Mouse (Mus musculus): ENCODE measurements around the gene Shld2.

The Shld2 gene

DNA sequence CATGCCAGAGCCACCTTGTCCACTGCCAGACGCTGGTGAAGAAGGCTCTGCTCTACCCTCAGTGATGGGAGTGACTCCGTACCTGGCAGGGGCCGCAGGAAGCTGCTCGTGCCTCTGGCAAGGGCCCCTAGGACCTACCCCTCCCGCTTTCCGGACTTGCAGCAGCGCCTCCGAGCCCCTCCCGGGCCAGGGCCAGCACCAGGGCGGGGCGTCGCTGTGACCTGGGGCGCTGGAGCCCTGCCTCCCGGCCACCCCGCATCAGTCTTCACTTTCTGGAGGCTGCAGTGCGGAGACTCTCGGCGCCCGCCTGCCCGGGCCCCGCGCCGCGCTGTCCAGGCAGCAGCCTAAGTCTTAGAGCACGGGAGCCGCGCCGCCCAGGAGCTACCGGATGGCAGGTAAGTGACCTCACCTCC is 90.5 kb downstream of the Shld2 start:
- no peak for DNase-seq (ENCODE audit: low spot score)

DNA sequence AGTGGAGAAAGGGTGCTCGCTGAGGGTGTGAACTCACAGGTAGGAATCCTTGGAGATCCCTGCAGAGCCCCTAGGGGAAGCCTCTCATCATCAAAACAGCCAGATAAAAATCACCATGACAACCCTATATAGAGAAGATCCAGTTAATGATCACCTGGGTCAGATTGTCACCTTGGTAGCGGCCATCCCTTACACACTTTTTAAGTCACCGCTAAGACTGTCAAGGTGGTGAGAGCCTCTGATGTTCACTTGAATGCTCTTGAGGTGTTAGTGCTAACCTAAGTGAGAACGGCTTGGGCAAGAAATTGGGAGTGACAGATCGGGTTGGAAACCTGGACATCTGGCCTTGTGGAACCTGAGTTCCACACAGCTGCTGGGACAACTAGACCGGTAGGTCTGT is 91.0 kb downstream of the Shld2 start, which contains the start of gene Syt15:
TSS of gene Syt15 (plus strand) at position 301 of the 400 bp plus-strand sequence.
- no peak for DNase-seq (ENCODE audit: low spot score)

DNA sequence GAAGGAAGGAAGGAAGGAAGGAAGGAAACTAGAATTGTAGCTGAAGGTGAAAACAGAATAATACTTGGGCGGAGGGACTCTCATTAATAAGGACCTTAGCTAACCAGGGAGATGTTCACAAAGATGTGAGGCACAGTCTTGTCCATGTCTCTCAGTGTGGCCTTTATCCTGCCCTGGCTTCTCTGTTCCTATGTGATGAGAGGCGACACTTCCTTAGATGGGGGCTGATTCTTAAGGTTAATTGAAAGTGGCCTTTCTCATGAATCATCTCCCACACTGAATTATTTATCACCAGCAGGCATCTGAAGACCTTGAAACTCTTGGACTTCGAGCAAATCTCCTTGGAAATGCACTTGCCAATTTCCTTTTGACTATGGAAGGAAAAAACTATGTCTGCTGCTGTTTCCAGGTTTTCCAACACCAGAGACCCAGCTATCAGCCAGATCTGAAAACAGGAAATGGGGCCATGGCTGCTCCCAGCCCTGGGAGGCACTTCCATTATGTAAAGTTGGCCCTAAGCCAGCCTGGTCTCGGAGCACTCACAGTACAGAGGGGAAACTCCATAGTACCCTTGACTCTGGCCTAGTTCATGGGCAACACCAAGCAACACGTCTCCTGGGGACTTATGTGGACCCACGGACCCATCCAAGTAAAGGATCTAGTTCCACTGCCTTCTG is 94.7 kb downstream of the Shld2 start:
- no peak for DNase-seq (ENCODE audit: low spot score)

DNA sequence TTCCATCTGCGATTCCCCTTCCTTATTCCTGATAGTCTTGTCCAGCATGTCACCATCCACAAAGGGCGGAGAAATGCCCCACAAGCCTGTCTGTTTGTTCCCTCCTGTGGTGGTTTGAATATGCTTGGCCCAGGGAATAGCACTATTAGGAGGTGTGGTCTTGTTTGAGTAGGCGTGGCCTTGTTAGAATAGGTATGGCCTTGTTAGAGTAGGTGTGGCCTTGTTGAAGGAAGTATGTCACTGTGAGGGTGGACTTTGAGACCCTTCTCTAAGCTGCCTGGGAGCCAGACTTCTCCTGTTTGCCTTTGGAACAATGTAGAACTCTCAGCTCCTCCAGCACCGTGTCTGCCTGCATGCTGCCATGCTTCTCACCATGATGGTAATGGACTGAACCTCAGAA is 100.4 kb downstream of the Shld2 start:
- DNase-seq (ENCODE audit: low spot score), result no peak

DNA sequence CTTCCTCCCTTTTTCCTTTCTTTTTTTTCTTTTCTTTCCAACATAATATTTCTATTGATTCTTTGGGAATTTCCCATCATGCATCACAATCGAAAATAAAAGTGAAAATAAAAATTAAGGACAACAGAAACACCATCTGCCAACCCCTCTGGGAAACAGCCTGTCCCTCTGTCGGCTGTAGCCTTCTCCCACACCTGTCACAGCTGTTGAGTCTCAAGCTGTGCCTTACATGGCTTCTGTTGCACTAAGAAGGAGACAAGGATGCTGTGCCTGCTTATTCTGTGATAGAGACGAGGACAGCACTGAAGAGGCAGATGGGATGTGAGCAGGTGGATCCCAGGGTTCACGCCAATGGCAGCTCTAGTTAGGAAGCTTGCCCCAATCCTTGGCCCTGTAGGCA is 101.2 kb downstream of the Shld2 start:
- no peak for DNase-seq (ENCODE audit: low spot score)

DNA sequence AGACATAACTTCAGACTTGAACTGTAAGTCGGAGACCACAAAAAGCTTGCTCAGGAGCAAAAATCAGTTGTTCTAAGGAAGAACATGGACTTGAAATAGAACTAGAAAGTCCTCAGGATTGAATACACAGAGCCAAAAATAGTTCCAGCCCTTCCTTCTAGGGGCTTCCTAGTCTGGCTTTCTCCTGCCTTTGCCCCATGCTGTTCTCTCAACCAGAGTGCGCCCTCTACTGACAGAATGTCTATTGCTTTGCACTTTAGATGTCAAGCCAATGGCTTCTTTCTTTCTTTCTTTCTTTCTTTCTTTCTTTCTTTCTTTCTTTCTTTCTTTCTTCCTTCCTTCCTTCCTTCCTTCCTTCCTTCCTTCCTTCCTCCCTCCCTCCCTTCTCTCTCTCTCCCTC is 101.6 kb downstream of the Shld2 start:
- DNase-seq (ENCODE audit: low spot score), result no peak

DNA sequence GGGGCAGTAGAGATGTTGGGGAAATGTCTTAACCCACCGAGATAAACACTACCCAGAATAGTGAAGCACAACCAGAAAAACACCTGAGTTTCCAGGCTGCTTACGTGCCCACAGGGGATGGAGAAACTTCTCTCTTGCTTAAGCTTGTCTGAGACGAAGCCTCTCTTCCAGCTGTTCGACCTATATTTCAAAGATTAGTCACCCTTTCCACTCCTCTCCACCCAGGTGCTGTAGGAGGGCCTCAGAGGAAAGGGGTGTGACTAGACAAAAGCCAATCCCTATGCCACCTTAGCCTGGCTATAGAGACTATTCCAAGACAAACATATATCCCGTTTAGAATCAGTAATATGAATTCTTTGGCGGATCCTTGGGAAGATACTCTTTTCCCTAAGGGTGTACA is 102.3 kb downstream of the Shld2 start:
- no peak for DNase-seq (ENCODE audit: low spot score)

DNA sequence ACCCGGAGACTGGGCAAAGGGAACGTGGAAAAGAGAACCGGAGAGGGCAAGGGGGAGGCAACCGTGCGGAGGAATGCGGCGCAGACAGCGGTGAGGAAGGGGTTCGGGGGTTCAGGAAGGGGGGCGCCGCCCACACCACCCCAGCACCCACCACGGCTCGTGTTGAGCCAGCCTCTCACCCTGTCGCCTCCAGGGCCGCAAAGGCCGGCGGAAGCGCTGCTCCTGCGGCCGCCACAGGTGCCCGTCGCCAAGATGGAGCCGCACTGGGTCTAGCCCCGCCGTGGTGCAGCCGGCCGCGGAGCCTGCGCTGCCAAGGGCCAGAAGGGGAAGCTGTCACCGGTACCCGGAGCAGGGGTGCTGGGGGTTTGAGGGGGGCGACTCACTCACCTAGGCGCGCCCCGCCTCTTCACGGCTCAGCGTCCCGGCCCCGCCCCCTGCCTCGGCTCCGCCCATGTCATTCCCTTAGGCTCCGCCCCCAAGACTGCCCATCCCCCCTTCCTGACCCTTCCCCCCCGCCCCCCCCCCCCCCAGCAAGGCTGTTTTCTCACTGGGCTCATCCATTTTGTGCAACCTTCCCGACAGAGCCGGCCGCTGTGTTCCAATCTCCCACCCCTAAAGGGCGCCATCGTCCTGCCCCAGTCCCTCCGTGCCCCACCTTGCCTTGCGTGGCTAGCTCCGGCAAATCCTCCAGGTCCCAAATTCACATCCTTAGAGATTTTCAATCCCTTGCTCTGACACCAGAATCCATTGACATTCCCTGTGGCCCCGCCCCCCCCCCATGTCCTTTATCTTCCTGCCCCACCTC is 108.9 kb downstream of the Shld2 start, which contains the start of gene Gprin2:
TSS of gene Gprin2 (minus strand) at position 423 of the 805 bp plus-strand sequence.
- peak; percentile 15 for DNase-seq (ENCODE audit: low spot score)

DNA sequence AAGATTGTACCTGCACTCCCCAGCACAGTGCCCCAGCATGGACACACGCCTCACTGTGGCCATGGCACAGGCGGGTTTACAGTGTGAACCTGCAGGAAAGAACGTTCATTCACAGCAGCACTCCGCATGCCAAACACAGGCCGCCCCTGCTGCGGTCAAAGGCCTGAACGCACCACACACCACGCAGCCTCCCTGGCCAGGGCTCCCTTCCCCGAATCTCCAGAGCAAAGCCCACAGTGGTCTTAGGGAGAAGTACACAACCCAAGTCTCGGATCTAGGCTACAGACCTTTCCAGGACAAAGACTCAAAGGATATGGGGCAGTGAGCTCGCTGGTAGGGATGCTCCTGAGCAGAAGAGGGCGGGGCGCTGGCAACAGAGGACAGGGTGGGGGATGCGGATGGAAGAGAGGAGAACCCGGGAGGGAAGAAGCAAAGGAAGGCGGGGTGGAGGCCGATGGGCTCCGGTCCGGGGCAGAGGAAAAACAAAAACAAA is 109.5 kb downstream of the Shld2 start:
- DNase-seq (ENCODE audit: low spot score), result no peak

DNA sequence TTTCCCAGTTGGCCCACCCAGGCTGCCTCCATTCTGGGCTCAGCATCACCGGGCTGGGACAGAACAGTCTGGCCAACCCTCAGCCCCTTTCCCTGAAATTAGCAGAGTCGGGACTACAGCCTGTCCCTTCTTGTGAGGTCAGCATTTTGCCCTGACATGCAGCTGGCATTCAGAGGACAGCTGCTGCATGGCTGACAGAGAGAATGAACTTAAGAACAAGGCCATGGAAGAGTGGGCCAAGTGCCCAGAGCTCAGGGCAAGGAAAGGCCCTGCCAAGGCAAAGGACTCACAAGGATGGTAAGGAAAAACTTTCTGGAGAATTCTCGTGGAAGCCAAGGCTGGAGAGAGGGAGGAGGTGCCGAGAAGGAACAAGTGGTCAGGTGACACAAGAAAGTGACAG is 113.6 kb downstream of the Shld2 start:
- no peak for DNase-seq (ENCODE audit: low spot score)

DNA sequence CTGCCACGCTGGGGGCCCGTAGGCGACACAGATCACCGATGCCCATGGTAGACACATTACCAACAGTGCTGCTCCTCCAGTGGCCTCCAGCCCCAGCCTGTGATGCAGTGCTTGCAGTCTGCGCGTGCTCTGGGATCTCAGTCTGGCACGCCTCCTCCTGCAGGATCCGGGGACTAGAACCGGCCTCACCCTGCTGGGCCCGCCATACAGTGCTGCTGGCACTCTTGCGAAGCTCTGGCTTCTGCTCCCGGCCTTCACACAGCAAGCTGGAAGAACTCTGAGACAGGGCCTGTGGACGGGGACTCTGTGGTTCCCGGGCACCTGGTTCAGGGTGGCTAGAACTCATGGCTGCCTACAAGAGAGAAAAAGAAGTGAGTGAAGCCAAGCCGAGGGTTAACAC is 114.8 kb downstream of the Shld2 start:
- no peak for DNase-seq (ENCODE audit: low spot score)

DNA sequence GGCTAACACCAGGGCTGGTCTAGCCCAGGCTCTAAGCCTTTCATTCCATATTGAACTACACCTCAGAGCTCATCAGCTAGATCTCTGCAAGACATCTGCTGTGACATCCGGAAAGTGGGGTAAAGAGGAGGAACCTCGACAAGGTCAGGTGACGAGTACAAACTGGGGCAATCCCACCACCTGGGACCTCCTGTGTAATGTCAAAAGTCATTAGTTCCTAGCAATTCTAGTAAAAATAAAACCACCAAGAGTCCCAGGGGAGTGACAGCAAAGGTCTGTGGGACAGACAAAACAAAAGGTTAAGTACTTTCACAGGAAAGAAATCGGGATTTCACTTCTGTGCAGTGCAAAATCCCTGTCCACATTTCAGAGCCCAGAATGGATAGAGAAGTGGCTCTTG is 116.4 kb downstream of the Shld2 start:
- DNase-seq (ENCODE audit: low spot score), result no peak

DNA sequence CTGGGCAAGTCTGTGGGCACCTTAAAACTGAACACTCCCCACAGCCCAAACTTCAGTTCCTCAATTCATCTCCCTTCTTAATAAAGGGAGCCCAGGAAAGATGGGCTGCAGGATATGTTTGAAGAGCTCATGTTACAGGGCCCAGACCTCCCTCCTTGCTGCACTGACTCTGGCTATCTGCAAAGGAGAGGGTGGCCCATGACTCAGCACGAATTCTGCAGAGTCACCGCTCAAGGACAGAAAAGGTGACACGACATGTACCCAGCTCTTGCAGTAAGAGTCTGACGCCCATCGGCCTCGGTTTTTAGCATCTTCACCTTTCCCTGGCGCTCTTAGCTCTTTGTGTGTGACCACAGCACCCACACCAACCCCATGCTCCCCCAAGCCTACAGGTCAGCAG is 119.9 kb downstream of the Shld2 start:
- DNase-seq (ENCODE audit: low spot score), result no peak

DNA sequence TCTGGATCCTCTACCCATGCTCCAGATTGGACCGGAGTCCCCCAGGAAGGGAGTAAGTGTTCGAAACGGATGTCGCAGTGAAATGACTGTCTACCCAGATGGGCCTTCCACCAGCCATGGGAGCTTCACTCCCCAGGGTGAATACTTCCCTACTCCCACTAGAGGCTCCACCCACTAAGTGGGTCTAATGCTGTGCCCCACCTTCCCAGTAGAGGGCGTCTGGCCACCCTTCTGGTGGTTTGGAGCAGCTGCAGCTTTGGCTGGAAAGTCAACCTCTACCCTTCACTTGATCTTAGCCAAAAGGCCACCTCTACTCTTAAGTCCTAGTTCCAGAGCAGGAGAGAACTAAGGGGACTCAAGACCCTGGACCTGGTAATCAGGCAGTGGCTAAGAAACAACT is 121.7 kb downstream of the Shld2 start:
- no peak for DNase-seq (ENCODE audit: low spot score)

Data from ovary, postnatal 10 days (tissue).